Mouse (Mus musculus): ENCODE results near the gene Fam129b. TPM values are rescaled to one million over a fixed set of nuclear protein-coding genes. Genes with fewer than 3 reads are reported as not detected.

The Fam129b gene
- total RNA-seq, 2 experiments from 2014 or later = 20.4 to 25.0 TPM

- DNase-seq = no peak
Observed at GRCm38 (mm10) chr2:32891278-32891677, 15.4 kb downstream of the Fam129b start.

GRCm38 (mm10) chr2:32892490-32892889 lies 16.6 kb downstream of the Fam129b start:
- no peak for DNase-seq

GRCm38 (mm10) chr2:32894097-32894496 lies 18.2 kb downstream of the Fam129b start:
- DNase-seq = no peak

- DNase-seq = no peak
Observed at GRCm38 (mm10) chr2:32895606-32896106, 19.7 kb downstream of the Fam129b start.

- no peak for DNase-seq
Observed at GRCm38 (mm10) chr2:32896507-32897147, 20.7 kb downstream of the Fam129b start.

GRCm38 (mm10) chr2:32898983-32899382 lies 23.1 kb downstream of the Fam129b start:
- DNase-seq = no peak

- no peak for DNase-seq
Observed at GRCm38 (mm10) chr2:32902126-32902525, 26.2 kb downstream of the Fam129b start.

GRCm38 (mm10) chr2:32903470-32903869 lies 27.6 kb downstream of the Fam129b start:
- DNase-seq = no peak

- no peak for DNase-seq
Observed at GRCm38 (mm10) chr2:32904637-32905036, 28.7 kb downstream of the Fam129b start.

GRCm38 (mm10) chr2:32905297-32905696 lies 29.4 kb downstream of the Fam129b start:
- no peak for DNase-seq

GRCm38 (mm10) chr2:32907442-32907841 lies 31.5 kb downstream of the Fam129b start:
- no peak for DNase-seq

- peak; percentile 69 to 81 for DNase-seq
Observed at GRCm38 (mm10) chr2:32908272-32908671, 32.4 kb downstream of the Fam129b start.

- DNase-seq = peak; percentile 62 to 73
Observed at GRCm38 (mm10) chr2:32908796-32909195, 32.9 kb downstream of the Fam129b start.

- no peak for DNase-seq
Observed at GRCm38 (mm10) chr2:32911639-32912182, 35.8 kb downstream of the Fam129b start.

- peak; percentile 77 to 91 for DNase-seq
Observed at GRCm38 (mm10) chr2:32912210-32912804, 36.4 kb downstream of the Fam129b start.

GRCm38 (mm10) chr2:32914362-32914761 lies 38.4 kb downstream of the Fam129b start:
- DNase-seq = peak in 1 of 2 experiments; percentile 42

GRCm38 (mm10) chr2:32914896-32915295 lies 39.0 kb downstream of the Fam129b start:
- peak; percentile 72 to 87 for DNase-seq

- DNase-seq = peak; percentile 56 to 81
Observed at GRCm38 (mm10) chr2:32917526-32917925, 41.6 kb downstream of the Fam129b start.

GRCm38 (mm10) chr2:32918391-32918790 lies 42.5 kb downstream of the Fam129b start:
- no peak for DNase-seq

GRCm38 (mm10) chr2:32921235-32921634 lies 45.3 kb downstream of the Fam129b start:
- DNase-seq = no peak

- DNase-seq = no peak
Observed at GRCm38 (mm10) chr2:32921801-32922380, 46.0 kb downstream of the Fam129b start.

- DNase-seq = no peak
Observed at GRCm38 (mm10) chr2:32922564-32922963, 46.6 kb downstream of the Fam129b start.

Data from heart, adult 18-20 months (tissue).